Mouse (Mus musculus) midbrain, embryonic 10.5 days (tissue): Measurements from ENCODE around the gene Masp2. TPM values are rescaled to one million over a fixed set of nuclear protein-coding genes. Genes with fewer than 3 reads are reported as not detected.
A peak's percentile ranks its signal among the peaks of the same experiment; 100 is the strongest.

Experiments
- DNase-seq: peaks from one replicate; pipeline ENCODE4 v3.0.0-alpha.2; 2017; ENCODE audit warnings: low spot score
- H3K27ac ChIP-seq: fragments of 300-500 bp; sonication (generic); replicated peaks from 2 replicates; pipeline ENCODE4 v1.5.1; 2016; ENCODE audit warnings: mild to moderate bottlenecking
- H3K27me3 ChIP-seq: fragments of 300-500 bp; sonication (generic); 2 replicates; pipeline ENCODE4 v1.6.1; 2016; ENCODE audit warnings: low read depth, mild to moderate bottlenecking; ENCODE audit not compliant: poor library complexity, severe bottlenecking
- H3K36me3 ChIP-seq: fragments of 300-500 bp; sonication (generic); 2 replicates; pipeline ENCODE4 v1.6.1; 2016; ENCODE audit warnings: mild to moderate bottlenecking, moderate library complexity
- H3K4me1 ChIP-seq: fragments of 300-500 bp; sonication (generic); 2 replicates; pipeline ENCODE4 v1.6.1; 2016
- H3K4me3 ChIP-seq: fragments of 300-500 bp; sonication (generic); 2 replicates; pipeline ENCODE4 v1.5.1; 2016; ENCODE audit warnings: mild to moderate bottlenecking, moderate library complexity
- H3K9me3 ChIP-seq: fragments of 300-500 bp; sonication (generic); replicated peaks from 2 replicates; pipeline ENCODE4 v1.6.1; 2016; ENCODE audit warnings: mild to moderate bottlenecking
- WGBS: fragments of 180-500 bp; shearing (Covaris S2); methylation state at CpG from one replicate; pipeline ENCODE4 v1.1.7; 2016; 5-methylcytosine and 5-hydroxymethylcytosine counted together
- polyA plus RNA-seq: library from polyadenylated mRNA; unstranded; fragments of >200 nt; fragmentation: Nextera tagmentation; extraction: Ambion mirVana; gene quantifications from 2 replicates; pipeline ENCODE4 v1.2.1, GENCODE M21; 2016

Masp2 gene
- polyA plus RNA-seq, 1 experiment from 2014 or later, result 0.12 TPM

DNA sequence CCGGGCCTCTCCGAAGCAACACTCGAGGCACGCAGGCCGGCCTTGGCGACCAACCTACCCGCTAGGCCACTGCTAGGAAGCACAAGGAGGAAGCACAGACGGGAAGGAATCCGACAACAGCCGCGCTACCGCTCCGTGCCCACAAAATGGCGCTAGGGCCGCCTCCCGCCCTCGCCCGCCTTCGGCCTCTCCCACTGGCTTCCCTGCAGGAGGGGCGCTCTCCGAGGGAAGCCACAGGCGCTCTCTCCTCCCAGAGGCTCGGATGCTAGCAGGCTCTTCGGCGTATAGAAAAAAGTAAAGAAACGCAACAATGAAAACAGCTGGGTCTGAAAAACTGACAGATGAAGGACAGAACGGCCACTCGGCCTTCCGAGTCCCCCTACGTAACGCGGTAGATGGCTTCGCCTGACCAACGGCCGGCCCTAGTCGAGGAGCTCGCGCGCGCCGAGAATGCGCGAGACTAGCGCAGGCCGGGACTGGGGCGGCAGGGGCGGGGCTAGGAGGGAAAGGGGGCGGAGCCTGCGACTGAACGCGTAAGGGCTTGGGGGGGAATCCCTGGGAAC is 24.4 kb downstream of the Masp2 start, which contains the start of gene Tardbp:
Gene Tardbp, minus strand, starts transcription at position 397 of the 563 bp plus-strand sequence.
- Histone ChIP-seq H3K36me3 (peaks cover 36% of the 10 kb centered on the region), H3K4me1 (peaks cover 28% of the 10 kb centered on the region), H3K27ac (peak within 1 kb of the TSS; percentile 100), H3K4me3 (peak within 1 kb of the TSS; percentile 99), H3K27me3 (no peaks in the 10 kb centered on the region), H3K9me3 (no peaks in the 10 kb centered on the region)
- DNase-seq, result peak; percentile 96
- WGBS, result under 1% methylated on average over 51 of the region's 51 CpGs

GRCm38 (mm10) chr4:148627246-148627645 is 24.9 kb downstream of the Masp2 start:
- DNase-seq, result no peak
- H3K4me3 ChIP-seq, result peak overlapping the region; percentile 99
- no peaks in the 10 kb centered on the region for H3K27me3 ChIP-seq
- WGBS, result 65% methylated on average over 3 of the region's 3 CpGs
- peak overlapping the region; percentile 100 for H3K27ac ChIP-seq
- H3K36me3 ChIP-seq, result peaks cover 31% of the 10 kb centered on the region
- H3K4me1 ChIP-seq, result peaks cover 28% of the 10 kb centered on the region
- no peaks in the 10 kb centered on the region for H3K9me3 ChIP-seq

DNA sequence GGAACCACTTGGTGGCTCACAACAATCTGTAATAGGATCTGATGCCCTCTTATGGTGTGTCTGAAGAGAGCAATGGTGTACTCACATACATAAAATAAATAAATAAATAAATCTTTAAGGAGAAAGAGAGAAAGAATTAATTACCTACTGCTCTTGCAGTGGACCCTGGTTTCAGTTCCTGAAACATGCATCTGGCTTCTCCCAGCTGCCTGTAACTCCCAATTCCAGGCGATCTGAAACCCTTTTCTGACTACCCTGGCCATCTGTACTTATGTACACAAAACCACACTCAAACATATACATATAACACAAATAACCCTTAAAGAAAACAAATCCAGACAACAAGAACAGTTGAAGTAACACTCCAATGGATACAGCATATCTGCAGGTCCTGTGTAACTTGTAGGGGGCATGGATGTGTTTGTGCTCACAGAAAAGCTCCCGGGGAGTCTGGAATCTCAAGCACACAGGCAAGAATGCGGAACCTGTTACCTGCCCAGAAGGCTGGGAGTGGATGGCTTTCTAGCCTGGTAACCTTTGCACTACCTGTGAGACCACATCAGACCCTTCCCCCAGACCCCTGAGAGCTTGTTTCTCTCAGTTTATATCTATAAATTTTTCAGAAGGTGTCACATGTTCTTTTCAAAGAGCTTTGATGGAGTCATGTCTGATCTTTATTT is 29.8 kb downstream of the Masp2 start:
- no peaks in the 10 kb centered on the region for H3K9me3 ChIP-seq
- H3K4me3 ChIP-seq, result no peak overlapping the region
- no peaks in the 10 kb centered on the region for H3K36me3 ChIP-seq
- no peaks in the 10 kb centered on the region for H3K27me3 ChIP-seq
- no peak overlapping the region for H3K27ac ChIP-seq
- WGBS, result 84% methylated on average over 3 of the region's 3 CpGs
- DNase-seq, result no peak
- peaks cover 3% of the 10 kb centered on the region for H3K4me1 ChIP-seq

- H3K27me3 ChIP-seq, result no peaks in the 10 kb centered on the region
- H3K9me3 ChIP-seq, result no peaks in the 10 kb centered on the region
- no peak overlapping the region for H3K4me3 ChIP-seq
- H3K4me1 ChIP-seq, result no peaks in the 10 kb centered on the region
- WGBS, result 87% methylated on average over 2 of the region's 2 CpGs
- DNase-seq, result no peak
- H3K27ac ChIP-seq, result no peak overlapping the region
- H3K36me3 ChIP-seq, result no peaks in the 10 kb centered on the region
These were observed 31.2 kb downstream of the Masp2 start for GRCm38 (mm10) chr4:148633395-148634061.

- Histone ChIP-seq H3K4me1 (no peaks in the 10 kb centered on the region), H3K36me3 (no peaks in the 10 kb centered on the region), H3K9me3 (no peaks in the 10 kb centered on the region), H3K4me3 (no peak overlapping the region), H3K27ac (no peak overlapping the region), H3K27me3 (no peaks in the 10 kb centered on the region)
- 89% methylated on average over 2 of the region's 2 CpGs for WGBS
- DNase-seq, result no peak
These were observed 33.0 kb downstream of the Masp2 start for GRCm38 (mm10) chr4:148635309-148635708.

DNA sequence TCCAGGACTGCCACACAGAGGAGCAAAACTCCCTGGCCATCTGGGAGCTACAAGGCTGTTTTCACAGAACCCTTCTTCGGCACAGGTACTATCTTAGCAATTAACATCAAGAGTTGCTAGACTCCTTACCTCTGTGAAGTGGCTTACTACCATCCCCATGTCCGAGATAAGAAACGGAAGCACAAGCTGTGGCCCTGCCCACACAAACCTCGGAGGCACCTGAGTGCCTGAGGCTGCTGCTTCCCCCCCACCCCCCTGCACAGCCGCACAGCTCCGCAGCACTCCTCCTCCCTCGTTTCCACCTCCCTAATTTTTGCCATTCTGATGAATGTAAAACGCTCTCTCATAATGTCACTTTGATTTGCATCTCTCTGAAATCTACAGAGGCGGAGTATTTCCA is 35.9 kb downstream of the Masp2 start:
- H3K27ac ChIP-seq, result no peak overlapping the region
- no peak overlapping the region for H3K4me3 ChIP-seq
- no peaks in the 10 kb centered on the region for H3K9me3 ChIP-seq
- no peaks in the 10 kb centered on the region for H3K36me3 ChIP-seq
- no peak for DNase-seq
- no peaks in the 10 kb centered on the region for H3K27me3 ChIP-seq
- no peaks in the 10 kb centered on the region for H3K4me1 ChIP-seq
- WGBS, result 70% methylated on average over 9 of the region's 9 CpGs

DNA sequence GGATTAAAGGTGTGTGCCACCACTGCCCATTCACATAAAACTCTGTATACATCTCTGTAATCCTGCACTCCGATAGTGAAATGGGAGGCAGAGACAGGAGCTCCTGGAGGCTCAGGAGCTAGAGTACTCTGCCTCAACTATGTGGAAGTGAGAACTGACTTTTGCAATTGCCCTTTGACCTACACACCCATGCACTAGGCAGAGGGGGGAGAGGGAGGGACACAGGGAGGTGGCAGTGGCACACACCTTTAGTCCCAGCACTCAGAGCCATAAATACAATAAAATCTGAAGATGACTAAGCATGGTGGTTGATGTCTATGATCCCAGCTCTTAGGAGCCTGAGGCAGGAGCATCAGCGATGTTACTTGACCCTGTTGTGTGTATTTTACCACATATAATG is 37.1 kb downstream of the Masp2 start:
- WGBS, result 86% methylated on average over 2 of the region's 2 CpGs
- no peaks in the 10 kb centered on the region for H3K27me3 ChIP-seq
- H3K27ac ChIP-seq, result no peak overlapping the region
- DNase-seq, result no peak
- no peaks in the 10 kb centered on the region for H3K9me3 ChIP-seq
- H3K36me3 ChIP-seq, result no peaks in the 10 kb centered on the region
- H3K4me1 ChIP-seq, result peaks cover 9% of the 10 kb centered on the region
- H3K4me3 ChIP-seq, result no peak overlapping the region

GRCm38 (mm10) chr4:148641121-148641520 is 38.8 kb downstream of the Masp2 start:
- 84% methylated on average over 5 of the region's 5 CpGs for WGBS
- Histone ChIP-seq H3K27me3 (no peaks in the 10 kb centered on the region), H3K27ac (no peak overlapping the region), H3K36me3 (no peaks in the 10 kb centered on the region), H3K4me3 (no peak overlapping the region), H3K4me1 (peaks cover 9% of the 10 kb centered on the region), H3K9me3 (no peaks in the 10 kb centered on the region)
- DNase-seq, result no peak

DNA sequence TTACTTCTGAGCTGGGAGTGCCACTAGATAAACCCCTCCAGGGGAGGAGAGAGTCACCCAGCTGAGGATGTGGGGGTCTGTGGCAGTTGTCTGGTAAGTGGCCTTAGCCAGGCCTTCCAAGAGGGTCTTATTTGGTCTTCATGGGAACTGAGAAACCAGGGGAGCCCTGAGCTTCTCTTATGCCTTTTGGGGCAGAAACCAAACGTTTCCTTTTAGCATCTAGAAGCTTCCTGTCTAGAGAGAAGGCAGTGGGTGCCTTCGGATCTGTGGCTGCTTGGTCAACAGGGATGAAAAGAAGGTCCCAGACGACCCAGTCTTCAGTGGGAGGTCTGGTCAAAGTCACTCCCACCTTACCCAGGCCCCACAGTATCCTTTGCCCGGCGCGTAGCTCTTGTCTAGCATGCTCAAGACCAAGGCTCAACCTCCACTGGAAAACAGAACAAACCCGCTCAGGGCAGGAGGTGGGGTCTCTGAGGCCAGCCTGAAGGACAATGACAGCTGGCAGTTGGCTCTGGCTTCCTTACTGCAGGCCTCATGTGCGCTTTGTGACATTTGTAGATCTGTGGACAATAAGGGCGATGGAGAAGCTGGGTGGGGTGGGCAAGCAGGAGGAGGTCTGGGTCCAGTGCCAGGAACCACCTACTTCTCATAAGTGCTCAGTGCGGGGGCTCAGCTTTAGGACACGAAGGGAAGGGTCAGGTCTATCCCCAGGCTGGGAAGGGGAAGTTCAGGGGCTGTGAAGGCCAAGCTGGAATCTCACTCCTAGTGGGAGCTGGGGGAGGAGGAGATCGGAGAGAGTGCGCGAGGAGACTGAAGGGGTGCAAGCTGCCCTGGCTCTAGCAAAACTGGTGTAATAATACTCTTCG is 41.2 kb downstream of the Masp2 start, which contains the start of gene Gm572:
Gene Gm572, plus strand, starts transcription at position 27 of the 866 bp plus-strand sequence.
- H3K27ac ChIP-seq, result no peak within 1 kb of the TSS
- peaks cover 9% of the 10 kb centered on the region for H3K4me1 ChIP-seq
- no peak for DNase-seq
- H3K27me3 ChIP-seq, result no peaks in the 10 kb centered on the region
- no peaks in the 10 kb centered on the region for H3K36me3 ChIP-seq
- WGBS, result 72% methylated on average over 15 of the region's 15 CpGs
- H3K4me3 ChIP-seq, result no peak within 1 kb of the TSS; the same call in 1 of the 2 replicates
- no peaks in the 10 kb centered on the region for H3K9me3 ChIP-seq

DNA sequence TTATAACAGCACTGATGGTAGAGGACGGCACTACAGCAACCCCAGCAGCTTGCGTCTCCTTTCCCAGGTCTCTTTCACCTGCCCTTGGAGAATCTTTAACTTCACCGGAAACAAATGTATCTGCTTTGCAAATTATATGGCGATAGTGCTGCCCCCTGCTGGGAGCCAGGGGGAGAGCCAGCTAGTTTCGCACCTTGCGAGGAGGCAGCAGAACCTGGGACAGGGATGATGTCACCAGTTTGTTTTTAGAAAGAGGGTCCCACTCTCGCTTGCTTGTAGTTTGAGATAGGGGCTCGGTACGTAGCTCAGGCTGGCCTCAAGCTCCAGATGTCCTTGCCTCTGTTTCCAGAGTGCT is 41.8 kb downstream of the Masp2 start:
- peaks cover 9% of the 10 kb centered on the region for H3K4me1 ChIP-seq
- DNase-seq, result peak; percentile 65
- H3K27ac ChIP-seq, result no peak overlapping the region
- H3K27me3 ChIP-seq, result no peaks in the 10 kb centered on the region
- H3K4me3 ChIP-seq, result no peak overlapping the region; the same call in 1 of the 2 replicates
- no peaks in the 10 kb centered on the region for H3K36me3 ChIP-seq
- no peaks in the 10 kb centered on the region for H3K9me3 ChIP-seq
- WGBS, result 11% methylated on average over 9 of the region's 9 CpGs

DNA sequence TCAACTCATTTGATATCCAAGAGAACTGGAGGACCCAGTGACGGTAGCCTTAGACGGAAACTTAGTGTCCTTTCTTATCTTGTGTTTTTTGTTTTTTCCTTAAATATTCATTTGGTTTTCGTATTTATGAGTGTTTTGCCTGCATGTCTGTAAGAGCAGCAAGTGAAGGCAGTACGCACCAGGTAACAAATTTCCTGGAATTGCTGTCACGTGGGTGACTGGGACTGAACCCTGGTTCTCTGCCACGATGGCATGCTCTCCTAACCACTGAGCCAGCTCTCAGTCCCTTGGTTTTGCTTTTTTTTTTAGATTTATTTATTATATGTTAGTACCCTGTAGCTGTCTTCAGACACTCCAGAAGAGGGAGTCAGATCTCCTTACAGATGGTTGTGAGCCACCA is 42.6 kb downstream of the Masp2 start:
- 91% methylated on average over 6 of the region's 6 CpGs for WGBS
- DNase-seq, result no peak
- Histone ChIP-seq H3K36me3 (no peaks in the 10 kb centered on the region), H3K4me3 (no peak overlapping the region), H3K27me3 (no peaks in the 10 kb centered on the region), H3K27ac (no peak overlapping the region), H3K9me3 (no peaks in the 10 kb centered on the region), H3K4me1 (peaks cover 9% of the 10 kb centered on the region)

- H3K27ac ChIP-seq, result no peak overlapping the region
- H3K4me1 ChIP-seq, result peaks cover 9% of the 10 kb centered on the region
- no peaks in the 10 kb centered on the region for H3K27me3 ChIP-seq
- H3K9me3 ChIP-seq, result no peaks in the 10 kb centered on the region
- H3K4me3 ChIP-seq, result no peak overlapping the region
- no peaks in the 10 kb centered on the region for H3K36me3 ChIP-seq
- WGBS, result 76% methylated on average over 11 of the region's 11 CpGs
- no peak for DNase-seq
These were observed 44.3 kb downstream of the Masp2 start for GRCm38 (mm10) chr4:148646616-148647015.
